Mouse (Mus musculus) heart, embryonic 13.5 days (tissue): ENCODE results near the gene Dsp. TPM values are rescaled to one million over a fixed set of nuclear protein-coding genes. Genes with fewer than 3 reads are reported as not detected.

Experiments
- ATAC-seq: fragments of 200-750 bp; cut with Nextera tagmentation; 2 replicates; pipeline ENCODE4 v1.8.0; 2017; ENCODE audit warnings: moderate TSS enrichment; ENCODE audit not compliant: insufficient number of reproducible peaks, low FRiP score, low TSS enrichment; ENCODE audit errors: extremely low read depth
- H3K27ac ChIP-seq: fragments of 300-500 bp; sonication (generic); replicated peaks from 2 replicates; pipeline ENCODE4 v1.5.1; 2015; ENCODE audit warnings: moderate library complexity, mild to moderate bottlenecking, inconsistent platforms
- H3K27me3 ChIP-seq: fragments of 300-500 bp; sonication (generic); replicated peaks from 2 replicates; pipeline ENCODE4 v1.6.1; 2015; ENCODE audit warnings: mild to moderate bottlenecking, inconsistent platforms
- H3K36me3 ChIP-seq: fragments of 300-500 bp; sonication (generic); 2 replicates; pipeline ENCODE4 v1.6.1; 2015; ENCODE audit warnings: mild to moderate bottlenecking, inconsistent platforms
- H3K4me1 ChIP-seq: fragments of 300-500 bp; sonication (generic); 2 replicates; pipeline ENCODE4 v1.6.1; 2015; ENCODE audit warnings: inconsistent platforms
- H3K4me2 ChIP-seq: fragments of 300-500 bp; sonication (generic); 2 replicates; pipeline ENCODE4 v1.6.1; 2015; ENCODE audit warnings: inconsistent platforms, mild to moderate bottlenecking, moderate library complexity
- H3K4me3 ChIP-seq: fragments of 300-500 bp; sonication (generic); 2 replicates; pipeline ENCODE4 v1.5.1; 2015; ENCODE audit warnings: moderate library complexity, mild to moderate bottlenecking, inconsistent platforms
- H3K9ac ChIP-seq: fragments of 300-500 bp; sonication (generic); 2 replicates; pipeline ENCODE4 v1.6.1; 2015; ENCODE audit warnings: inconsistent platforms, mild to moderate bottlenecking, moderate library complexity
- H3K9me3 ChIP-seq: fragments of 300-500 bp; sonication (generic); 2 replicates; pipeline ENCODE4 v1.6.1; 2016; ENCODE audit warnings: inconsistent platforms
- WGBS: fragments of 180-500 bp; shearing (Covaris S2); methylation state at CpG from one replicate; pipeline ENCODE4 v1.1.7; 2015; ENCODE audit warnings: mixed read lengths; 5-methylcytosine and 5-hydroxymethylcytosine counted together
- polyA plus RNA-seq: library from polyadenylated mRNA; unstranded; fragments of >200 nt; fragmentation: Nextera tagmentation; extraction: Ambion mirVana; gene quantifications from 2 replicates; pipeline ENCODE4 v1.2.1, GENCODE M21; 2015

The Dsp gene
- polyA plus RNA-seq, 1 experiment from 2014 or later, result 31.9 TPM

DNA sequence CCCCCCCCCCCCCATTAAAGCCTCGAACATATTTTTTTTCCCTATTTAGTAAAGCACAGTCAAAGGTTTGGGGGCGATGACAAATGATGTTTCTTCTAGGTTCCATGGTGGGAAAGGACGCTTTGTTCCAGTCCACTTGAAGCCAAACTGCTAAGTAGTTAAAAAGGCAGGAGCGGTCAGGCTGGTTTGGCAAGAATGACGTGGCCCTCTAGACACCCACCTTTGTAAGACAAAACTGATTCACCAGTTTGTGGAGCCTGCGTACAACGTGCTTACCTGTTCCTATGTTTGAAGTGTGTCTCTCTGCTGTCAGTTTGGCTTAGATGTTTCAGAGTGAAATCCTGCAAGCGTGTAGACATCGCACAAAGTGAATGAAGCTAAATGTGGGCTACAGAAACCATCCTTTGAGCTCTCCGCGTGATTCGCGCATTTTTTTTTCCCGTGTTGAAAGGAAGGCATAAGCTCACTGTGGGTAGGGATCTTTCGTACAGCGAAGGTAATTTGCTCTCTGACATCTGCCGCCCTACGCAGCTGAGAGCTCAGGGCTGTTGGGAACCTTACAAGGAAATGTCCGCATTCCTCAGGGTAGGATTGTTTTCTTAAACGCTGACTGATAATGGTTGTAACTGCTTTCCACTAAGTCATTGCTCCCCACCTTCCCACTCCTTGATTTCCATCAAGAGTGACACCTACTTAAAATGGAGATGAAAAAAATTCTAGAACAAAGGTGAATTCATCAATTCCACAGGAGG lies 6.0 kb upstream of the Dsp start:
- H3K27ac ChIP-seq, result peak overlapping the region; percentile 55
- peaks cover 53% of the 10 kb centered on the region for H3K4me1 ChIP-seq
- H3K27me3 ChIP-seq, result no peaks in the 10 kb centered on the region
- no peaks in the 10 kb centered on the region for H3K36me3 ChIP-seq
- peak overlapping the region; percentile 76 for H3K9ac ChIP-seq
- H3K9me3 ChIP-seq, result no peaks in the 10 kb centered on the region
- H3K4me2 ChIP-seq, result peak overlapping the region; percentile 72
- no peak for ATAC-seq
- H3K4me3 ChIP-seq, result peak overlapping the region; percentile 46
- 8% methylated on average over 20 of the region's 20 CpGs for WGBS

DNA sequence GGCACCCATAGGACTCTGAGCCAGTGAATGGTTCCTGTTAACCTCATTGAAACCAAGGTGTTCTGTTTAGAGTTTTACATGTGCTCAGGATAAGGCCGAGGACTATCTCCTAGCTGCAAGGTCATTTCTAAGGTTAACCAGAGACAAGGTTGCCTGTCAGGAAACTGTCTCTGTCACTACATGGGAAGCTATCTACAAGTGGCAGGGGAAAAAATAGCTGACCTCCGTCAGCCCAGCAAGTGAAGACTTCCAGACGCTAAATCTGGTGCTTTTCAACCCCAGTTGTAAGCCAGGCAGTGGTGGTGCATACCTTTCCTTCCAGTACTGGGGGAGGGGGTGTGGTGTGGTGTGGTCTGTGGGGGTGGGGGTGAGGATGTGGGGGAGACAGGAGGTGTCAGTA lies 2.7 kb upstream of the Dsp start:
- H3K27me3 ChIP-seq, result no peaks in the 10 kb centered on the region; the same call in 1 of the 2 replicates
- peaks cover 64% of the 10 kb centered on the region for H3K4me1 ChIP-seq
- no peaks in the 10 kb centered on the region for H3K9me3 ChIP-seq
- no peak overlapping the region for H3K9ac ChIP-seq
- 8% methylated on average over 3 of the region's 3 CpGs for WGBS
- peak overlapping the region; percentile 96 for H3K27ac ChIP-seq
- no peaks in the 10 kb centered on the region for H3K36me3 ChIP-seq
- peak; percentile 23; the same call in 1 of the 2 replicates for ATAC-seq
- no peak overlapping the region for H3K4me3 ChIP-seq
- peak overlapping the region; percentile 3; the same call in 1 of the 2 replicates for H3K4me2 ChIP-seq

- Histone ChIP-seq H3K9me3 (no peaks in the 10 kb centered on the region), H3K4me1 (peaks cover 73% of the 10 kb centered on the region), H3K27me3 (no peaks in the 10 kb centered on the region; the same call in 1 of the 2 replicates), H3K4me3 (peak overlapping the region; percentile 79), H3K27ac (peak overlapping the region; percentile 96), H3K36me3 (no peaks in the 10 kb centered on the region), H3K9ac (peak overlapping the region; percentile 97), H3K4me2 (peak overlapping the region; percentile 75)
- WGBS, result under 1% methylated on average over 49 of the region's 49 CpGs
- ATAC-seq, result no peak
These were observed 756 bp downstream of the Dsp start for GRCm38 (mm10) chr13:38151671-38152428.

DNA sequence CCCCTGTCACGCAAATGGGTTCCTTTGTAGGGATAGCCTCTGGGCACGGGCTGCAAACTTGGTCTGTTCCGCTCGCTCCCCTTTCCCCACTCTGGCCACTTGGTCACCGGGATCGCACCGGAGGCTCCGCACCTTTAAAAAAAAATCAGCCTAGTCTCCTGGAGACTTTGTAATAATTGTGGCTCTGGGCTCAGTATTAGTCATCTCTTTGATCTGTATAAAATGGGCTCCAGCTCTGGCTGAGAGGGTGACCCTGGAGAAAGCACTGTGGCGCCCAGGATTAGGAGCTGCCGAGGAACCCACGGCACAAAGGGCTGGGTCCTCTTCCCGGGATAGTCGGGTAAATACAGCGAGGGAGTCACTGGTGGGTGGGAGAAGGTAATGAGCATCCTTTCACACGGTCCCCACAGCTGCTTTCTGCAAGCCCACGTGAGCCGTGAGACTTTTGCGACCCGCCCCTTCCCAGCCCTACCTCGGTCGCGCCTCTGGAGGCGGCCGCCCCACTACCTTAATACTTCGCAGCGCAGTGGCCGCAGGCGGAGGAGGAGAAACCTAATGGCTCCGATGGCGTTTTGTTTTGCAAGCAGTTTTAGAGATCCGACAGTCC lies 1.4 kb downstream of the Dsp start:
- Histone ChIP-seq H3K27ac (peak overlapping the region; percentile 96), H3K9me3 (no peaks in the 10 kb centered on the region), H3K4me2 (peak overlapping the region; percentile 75), H3K4me1 (peaks cover 72% of the 10 kb centered on the region), H3K9ac (peak overlapping the region; percentile 97), H3K4me3 (peak overlapping the region; percentile 79), H3K27me3 (no peaks in the 10 kb centered on the region; the same call in 1 of the 2 replicates), H3K36me3 (no peaks in the 10 kb centered on the region)
- no peak for ATAC-seq
- under 1% methylated on average over 31 of the region's 31 CpGs for WGBS

- Histone ChIP-seq H3K4me3 (peak overlapping the region; percentile 14; the same call in 1 of the 2 replicates), H3K9me3 (no peaks in the 10 kb centered on the region), H3K4me2 (peak overlapping the region; percentile 75), H3K27ac (peak overlapping the region; percentile 13), H3K36me3 (peaks cover 8% of the 10 kb centered on the region; the same call in 1 of the 2 replicates), H3K9ac (peak overlapping the region; percentile 40; the same call in 1 of the 2 replicates), H3K27me3 (no peaks in the 10 kb centered on the region; the same call in 1 of the 2 replicates), H3K4me1 (peaks cover 62% of the 10 kb centered on the region)
- ATAC-seq, result no peak
- 8% methylated on average over 2 of the region's 2 CpGs for WGBS
These were observed 4.4 kb downstream of the Dsp start for GRCm38 (mm10) chr13:38155523-38155922.

DNA sequence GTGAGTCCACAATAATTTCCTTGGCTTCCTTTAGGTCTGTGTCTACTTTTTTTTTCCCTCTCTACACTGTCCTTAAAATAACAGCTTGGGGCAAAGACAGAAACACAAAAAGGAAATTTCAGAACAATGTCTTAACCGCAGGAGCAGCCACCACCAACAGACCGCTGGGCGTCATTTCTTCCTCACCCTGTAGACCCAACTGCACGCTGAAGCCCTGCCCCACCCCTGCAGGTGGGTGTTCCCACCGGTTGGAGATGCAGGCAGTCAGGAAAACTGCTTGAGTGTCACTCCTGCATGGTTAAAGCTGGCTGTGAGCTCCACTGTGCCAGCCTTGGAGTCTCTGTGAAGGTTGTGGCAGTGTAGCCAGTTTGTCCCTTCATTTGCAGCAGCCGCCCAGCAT lies 6.5 kb downstream of the Dsp start:
- WGBS, result 27% methylated on average over 6 of the region's 6 CpGs
- Histone ChIP-seq H3K36me3 (peaks cover 8% of the 10 kb centered on the region; the same call in 1 of the 2 replicates), H3K4me3 (no peak overlapping the region), H3K9me3 (no peaks in the 10 kb centered on the region), H3K4me2 (no peak overlapping the region; the same call in 1 of the 2 replicates), H3K27ac (0 out of 2 replicates have a peak overlapping the region, but pooled peaks have one; percentile 37), H3K4me1 (peaks cover 76% of the 10 kb centered on the region), H3K9ac (peak overlapping the region; percentile 63; the same call in 1 of the 2 replicates), H3K27me3 (no peaks in the 10 kb centered on the region; the same call in 1 of the 2 replicates)
- ATAC-seq, result no peak

GRCm38 (mm10) chr13:38162002-38162401 lies 10.9 kb downstream of the Dsp start:
- no peak for ATAC-seq
- Histone ChIP-seq H3K9me3 (no peaks in the 10 kb centered on the region), H3K4me2 (peak overlapping the region; percentile 35)

GRCm38 (mm10) chr13:38162668-38163067 lies 11.6 kb downstream of the Dsp start:
- Histone ChIP-seq H3K36me3 (peaks cover 39% of the 10 kb centered on the region), H3K27ac (peak overlapping the region; percentile 93), H3K9me3 (no peaks in the 10 kb centered on the region), H3K4me1 (peaks cover 72% of the 10 kb centered on the region), H3K9ac (peak overlapping the region; percentile 72), H3K4me3 (no peak overlapping the region), H3K4me2 (peak overlapping the region; percentile 35), H3K27me3 (no peaks in the 10 kb centered on the region)
- 15% methylated on average over 11 of the region's 11 CpGs for WGBS
- peak; percentile 76; the same call in 1 of the 2 replicates for ATAC-seq

More at GRCm38 (mm10) chr13:38162002-38162401, 10.9 kb downstream of the Dsp start:
- H3K27me3 ChIP-seq, result no peaks in the 10 kb centered on the region
- H3K4me3 ChIP-seq, result no peak overlapping the region
- peak overlapping the region; percentile 93 for H3K27ac ChIP-seq
- peak overlapping the region; percentile 63 for H3K9ac ChIP-seq
- 57% methylated on average over 2 of the region's 2 CpGs for WGBS
- peaks cover 33% of the 10 kb centered on the region for H3K36me3 ChIP-seq
- peaks cover 77% of the 10 kb centered on the region for H3K4me1 ChIP-seq

- H3K4me3 ChIP-seq, result no peak overlapping the region
- WGBS, result 68% methylated on average over 10 of the region's 11 CpGs
- peak overlapping the region; percentile 30 for H3K27ac ChIP-seq
- no peak overlapping the region for H3K9ac ChIP-seq
- H3K27me3 ChIP-seq, result no peaks in the 10 kb centered on the region
- no peak overlapping the region for H3K4me2 ChIP-seq
- no peak for ATAC-seq
- no peaks in the 10 kb centered on the region for H3K9me3 ChIP-seq
- H3K4me1 ChIP-seq, result peaks cover 60% of the 10 kb centered on the region
- peaks cover 55% of the 10 kb centered on the region for H3K36me3 ChIP-seq
These were observed 13.8 kb downstream of the Dsp start for GRCm38 (mm10) chr13:38164932-38165331.

- Histone ChIP-seq H3K4me3 (no peak overlapping the region), H3K4me1 (peaks cover 59% of the 10 kb centered on the region), H3K9me3 (no peaks in the 10 kb centered on the region), H3K27me3 (no peaks in the 10 kb centered on the region), H3K36me3 (peaks cover 67% of the 10 kb centered on the region), H3K9ac (no peak overlapping the region), H3K4me2 (no peak overlapping the region), H3K27ac (no peak overlapping the region)
- WGBS, result 82% methylated on average over 3 of the region's 3 CpGs
- ATAC-seq, result no peak
These were observed 16.0 kb downstream of the Dsp start for GRCm38 (mm10) chr13:38167056-38167455.

GRCm38 (mm10) chr13:38170707-38171144 lies 19.6 kb downstream of the Dsp start:
- Histone ChIP-seq H3K9me3 (no peaks in the 10 kb centered on the region), H3K27ac (peak overlapping the region; percentile 98), H3K27me3 (no peaks in the 10 kb centered on the region), H3K4me2 (peak overlapping the region; percentile 61), H3K36me3 (peaks cover 85% of the 10 kb centered on the region), H3K9ac (peak overlapping the region; percentile 76), H3K4me1 (peaks cover 26% of the 10 kb centered on the region), H3K4me3 (peak overlapping the region; percentile 33)
- ATAC-seq, result peak; percentile 73; the same call in 1 of the 2 replicates
- WGBS, result 5% methylated on average over 4 of the region's 4 CpGs
